Mouse (Mus musculus) spleen, adult 2 months (tissue): ENCODE data around the gene Ifngr1. TPM values are rescaled to one million over a fixed set of nuclear protein-coding genes. Genes with fewer than 3 reads are reported as not detected.

Experiments
- DNase-seq, 2 experiments: peaks; one replicate each; pipeline versions ENCODE4 v3.0.0 to v3.0.0-alpha.2; 2012 to 2021; ENCODE audit warnings: low spot score in 2 of 2, low read depth in 1 of 2
- H3K27ac ChIP-seq: fragments of 200-500 bp; 2 replicates; pipeline ENCODE4 v1.5.1; 2012; ENCODE audit warnings: low read length, inconsistent platforms; ENCODE audit not compliant: insufficient read depth
- H3K27me3 ChIP-seq: fragments of 200-500 bp; 2 replicates; pipeline ENCODE4 v1.6.1; 2012; ENCODE audit warnings: mild to moderate bottlenecking, moderate library complexity, low read length, inconsistent platforms; ENCODE audit not compliant: control insufficient read depth, insufficient read depth
- H3K36me3 ChIP-seq: fragments of 200-500 bp; 2 replicates; pipeline ENCODE4 v1.6.1; 2012; ENCODE audit warnings: mild to moderate bottlenecking, low read length, inconsistent platforms; ENCODE audit not compliant: control insufficient read depth, insufficient read depth
- H3K4me1 ChIP-seq: fragments of 200-500 bp; 2 replicates; pipeline ENCODE4 v1.6.1; 2011; ENCODE audit warnings: inconsistent platforms; ENCODE audit not compliant: control insufficient read depth, insufficient read depth, insufficient read length
- H3K4me3 ChIP-seq: fragments of 200-500 bp; 2 replicates; pipeline ENCODE4 v1.5.1; 2011; ENCODE audit warnings: mild to moderate bottlenecking, inconsistent platforms; ENCODE audit not compliant: insufficient read depth, insufficient read length; ENCODE audit errors: extremely low read depth
- CTCF ChIP-seq: fragments of 200-500 bp; IDR thresholded peaks from 2 replicates; pipeline ENCODE4 v1.5.1; 2011; ENCODE audit warnings: mild to moderate bottlenecking, inconsistent platforms; ENCODE audit not compliant: insufficient read depth, insufficient read length, insufficient replicate concordance; ENCODE audit errors: extremely low read depth
- POLR2A ChIP-seq: fragments of 200-500 bp; IDR thresholded peaks from 2 replicates; pipeline ENCODE4 v1.6.1; 2011; ENCODE audit warnings: low read depth, low read length, inconsistent platforms
- WGBS: fragments of 180-500 bp; shearing (Covaris S2); methylation state at CpG from one replicate; pipeline ENCODE4 v1.1.7; 2018; 5-methylcytosine and 5-hydroxymethylcytosine counted together
- polyA plus RNA-seq: library from polyadenylated mRNA; depleted of rRNA; stranded (reverse); fragments of >200 nt; gene quantifications from 2 replicates; pipeline ENCODE4 v1.2.3, GENCODE M21; 2012

Gene Ifngr1
- polyA plus RNA-seq, 1 experiment, result 40.4 TPM

GRCm38 (mm10) chr10:19609125-19609524 is 17.4 kb downstream of the Ifngr1 start:
- peaks cover 50% of the 10 kb centered on the region for H3K36me3 ChIP-seq
- WGBS, result 86% methylated on average over 14 of the region's 14 CpGs

GRCm38 (mm10) chr10:19611616-19612015 is 19.9 kb downstream of the Ifngr1 start:
- TF ChIP-seq POLR2A (no peak), CTCF (no peak)
- Histone ChIP-seq H3K4me1 (peaks cover 7% of the 10 kb centered on the region), H3K27me3 (no peaks in the 10 kb centered on the region), H3K27ac (no peak overlapping the region), H3K4me3 (no peak overlapping the region), H3K36me3 (peaks cover 26% of the 10 kb centered on the region)
- 70% methylated on average over 2 of the region's 2 CpGs for WGBS
- no peak for DNase-seq

More at GRCm38 (mm10) chr10:19609125-19609524, 17.4 kb downstream of the Ifngr1 start:
- H3K27ac ChIP-seq, result no peak overlapping the region
- H3K27me3 ChIP-seq, result no peaks in the 10 kb centered on the region
- no peak overlapping the region for H3K4me3 ChIP-seq
- TF ChIP-seq CTCF (no peak), POLR2A (no peak)
- DNase-seq, result no peak
- H3K4me1 ChIP-seq, result peaks cover 7% of the 10 kb centered on the region

- DNase-seq, result no peak
- H3K27me3 ChIP-seq, result no peaks in the 10 kb centered on the region
- H3K4me3 ChIP-seq, result no peak overlapping the region
- 9% methylated on average over 7 of the region's 7 CpGs for WGBS
- peaks cover 14% of the 10 kb centered on the region for H3K36me3 ChIP-seq
- TF ChIP-seq POLR2A (no peak), CTCF (no peak)
- H3K4me1 ChIP-seq, result peaks cover 7% of the 10 kb centered on the region
- peak overlapping the region; percentile 64 for H3K27ac ChIP-seq
These were observed 21.5 kb downstream of the Ifngr1 start for GRCm38 (mm10) chr10:19613111-19613753.

GRCm38 (mm10) chr10:19619736-19620135 is 28.0 kb downstream of the Ifngr1 start:
- H3K4me3 ChIP-seq, result no peak overlapping the region
- 61% methylated on average over 5 of the region's 5 CpGs for WGBS
- no peaks in the 10 kb centered on the region for H3K27me3 ChIP-seq
- DNase-seq, result no peak
- TF ChIP-seq POLR2A (no peak), CTCF (no peak)
- no peaks in the 10 kb centered on the region for H3K36me3 ChIP-seq
- H3K4me1 ChIP-seq, result peaks cover 4% of the 10 kb centered on the region; the same call in 1 of the 2 replicates
- H3K27ac ChIP-seq, result no peak overlapping the region

- H3K36me3 ChIP-seq, result no peaks in the 10 kb centered on the region
- TF ChIP-seq CTCF (no peak), POLR2A (no peak)
- H3K4me3 ChIP-seq, result no peak within 1 kb of the TSS
- H3K4me1 ChIP-seq, result peaks cover 4% of the 10 kb centered on the region; the same call in 1 of the 2 replicates
- 87% methylated on average over 2 of the region's 2 CpGs for WGBS
- no peak within 1 kb of the TSS for H3K27ac ChIP-seq
- DNase-seq, result no peak
- H3K27me3 ChIP-seq, result no peaks in the 10 kb centered on the region
These were observed 29.8 kb downstream of the Ifngr1 start, which contains the start of gene Il22ra2 for GRCm38 (mm10) chr10:19621408-19622048. Gene Il22ra2, plus strand, starts transcription at chr10:19621998.

- TF ChIP-seq POLR2A (no peak), CTCF (no peak)
- WGBS, result 88% methylated on average over 1 of the region's 1 CpGs
- no peaks in the 10 kb centered on the region for H3K27me3 ChIP-seq
These were observed 32.9 kb downstream of the Ifngr1 start for GRCm38 (mm10) chr10:19624617-19625016.

GRCm38 (mm10) chr10:19627342-19627741 is 35.6 kb downstream of the Ifngr1 start:
- no peak for TF ChIP-seq POLR2A
- WGBS, result 92% methylated on average over 2 of the region's 2 CpGs
- DNase-seq, result no peak
- no peaks in the 10 kb centered on the region for H3K36me3 ChIP-seq
- H3K4me3 ChIP-seq, result no peak overlapping the region
- no peak overlapping the region for H3K27ac ChIP-seq
- peaks cover 3% of the 10 kb centered on the region; the same call in 1 of the 2 replicates for H3K4me1 ChIP-seq
- H3K27me3 ChIP-seq, result no peaks in the 10 kb centered on the region

More at GRCm38 (mm10) chr10:19624617-19625016, 32.9 kb downstream of the Ifngr1 start:
- H3K27ac ChIP-seq, result no peak overlapping the region
- DNase-seq, result no peak
- peaks cover 3% of the 10 kb centered on the region; the same call in 1 of the 2 replicates for H3K4me1 ChIP-seq
- H3K36me3 ChIP-seq, result no peaks in the 10 kb centered on the region
- H3K4me3 ChIP-seq, result no peak overlapping the region
